Mouse (Mus musculus): Measurements from ENCODE around the gene Ncdn.

Ncdn gene

GRCm38 (mm10) chr4:126753268-126754230 lies at the start of gene Ncdn, which contains the start of gene AU040320:
Gene Ncdn, minus strand, starts transcription at chr4:126753438.
Gene AU040320, plus strand, starts transcription at chr4:126753544.
- in situ Hi-C loops (cut with MseI, MboI), result no loop called here

- in situ Hi-C loops (cut with MseI, MboI), result no loop called here
Observed at GRCm38 (mm10) chr4:126802174-126802573, 48.9 kb upstream of the Ncdn start.

GRCm38 (mm10) chr4:126792341-126793102 lies 39.3 kb upstream of the Ncdn start:
- in situ Hi-C loops (cut with MseI, MboI), result no loop called here

DNA sequence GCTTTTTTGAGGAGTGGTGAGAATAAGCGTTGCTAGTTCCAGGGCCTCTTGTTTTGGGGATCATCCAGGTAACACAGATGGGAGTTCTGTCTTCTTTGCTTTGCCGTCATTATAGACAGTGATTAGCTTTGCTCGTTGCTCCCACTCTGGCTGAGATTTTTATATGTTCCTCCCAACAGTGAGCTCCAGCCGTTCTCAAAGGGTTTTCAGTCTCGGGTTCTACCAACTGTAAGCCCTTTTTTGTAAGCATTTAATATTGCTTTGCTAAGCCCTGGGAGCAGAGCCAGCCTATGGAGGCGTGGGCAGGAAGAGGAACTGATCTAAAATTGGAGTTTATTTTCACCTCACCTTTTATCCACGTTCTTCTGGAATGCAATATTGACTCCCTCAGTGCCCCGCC lies 29.8 kb upstream of the Ncdn start:
- in situ Hi-C loops (cut with MseI, MboI), result no loop called here

GRCm38 (mm10) chr4:126782512-126782911 lies 29.3 kb upstream of the Ncdn start:
- in situ Hi-C loops (cut with MseI, MboI), result no loop called here

- in situ Hi-C loops (cut with MseI, MboI), result no loop called here
Observed at GRCm38 (mm10) chr4:126781871-126782270, 28.6 kb upstream of the Ncdn start.

- in situ Hi-C loops (cut with MseI, MboI), result no loop called here
Observed at GRCm38 (mm10) chr4:126779826-126780775, 26.9 kb upstream of the Ncdn start.

GRCm38 (mm10) chr4:126779148-126779581 lies 25.9 kb upstream of the Ncdn start:
- in situ Hi-C loops (cut with MseI, MboI), result no loop called here

- in situ Hi-C loops (cut with MseI, MboI), result no loop called here
Observed at GRCm38 (mm10) chr4:126775182-126775581, 21.9 kb upstream of the Ncdn start.

DNA sequence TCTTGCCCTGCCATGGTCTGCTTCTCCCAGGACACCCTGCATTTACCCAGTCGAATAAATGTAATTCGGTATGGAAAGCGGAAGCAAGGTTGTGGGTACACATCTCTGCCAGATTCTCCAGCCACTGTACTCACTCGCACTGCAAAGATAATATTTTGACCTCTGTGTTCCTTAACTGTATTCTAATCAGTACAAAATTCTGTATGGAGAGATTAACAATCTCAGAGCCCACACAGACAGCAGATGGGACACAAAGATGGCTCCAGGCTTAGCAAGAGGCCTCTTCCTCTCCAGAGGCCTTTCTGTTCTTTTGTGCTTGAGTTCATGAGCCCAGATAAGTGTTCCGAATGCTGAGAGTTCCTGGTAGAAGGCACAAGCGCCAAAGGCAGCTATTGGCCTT lies 20.6 kb upstream of the Ncdn start:
- in situ Hi-C loops (cut with MseI, MboI), result no loop called here

DNA sequence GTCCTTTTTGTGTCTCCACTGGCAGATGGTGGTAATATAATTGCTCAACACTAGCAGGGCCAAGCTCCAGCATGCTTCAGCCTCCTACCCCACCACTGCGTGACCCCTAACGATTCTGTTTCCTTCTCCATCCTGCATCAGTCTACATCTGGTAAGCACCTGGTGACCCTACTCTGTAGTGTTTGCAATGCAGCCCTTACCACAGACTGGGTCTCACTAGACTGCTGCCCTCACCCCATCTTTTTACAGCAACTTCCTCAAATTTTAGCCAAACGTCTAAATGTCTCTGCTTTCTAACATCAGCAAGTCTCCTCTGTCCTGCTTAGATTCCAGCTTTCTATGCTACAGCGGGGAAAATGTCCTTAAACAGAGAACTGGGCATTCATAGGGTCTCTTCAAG lies 17.6 kb upstream of the Ncdn start:
- in situ Hi-C loops (cut with MseI, MboI), result no loop called here

DNA sequence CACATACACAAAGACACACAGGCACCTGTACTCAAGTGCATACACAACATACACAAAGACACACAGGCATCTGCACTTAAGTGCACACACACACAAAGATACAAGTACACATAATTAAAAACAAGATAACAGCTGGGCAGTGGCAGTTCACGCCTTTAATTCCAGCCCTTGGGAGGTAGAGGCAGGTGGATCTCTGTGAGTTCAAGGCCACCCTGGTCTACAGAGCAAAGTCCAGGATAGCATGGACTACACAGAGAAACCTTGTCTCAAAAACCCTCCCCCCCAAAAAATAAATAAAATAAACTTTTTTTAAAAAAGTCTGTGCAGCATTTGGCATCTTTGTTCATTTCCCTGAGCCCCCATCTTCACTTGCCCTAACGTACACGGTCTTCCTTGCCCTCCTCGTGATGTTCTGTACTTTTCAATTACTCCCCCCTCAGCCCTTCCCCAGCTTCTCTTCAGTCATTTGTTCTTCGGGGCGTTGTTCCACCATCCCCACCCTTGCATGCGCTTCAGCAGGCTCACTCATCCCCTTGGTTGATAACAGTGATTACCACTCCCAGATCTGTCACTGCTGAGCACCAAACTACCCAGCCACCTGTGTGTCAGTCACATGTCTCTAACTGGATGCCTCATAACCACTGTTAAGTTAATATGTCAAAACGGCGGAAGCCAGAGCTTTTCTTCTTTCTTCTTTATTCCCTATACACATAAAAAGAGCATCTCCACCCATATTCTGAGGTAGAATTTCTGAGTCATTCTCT lies 16.7 kb upstream of the Ncdn start:
- in situ Hi-C loops (cut with MseI, MboI), result no loop called here

- in situ Hi-C loops (cut with MseI, MboI), result no loop called here
Observed at GRCm38 (mm10) chr4:126763483-126763882, 10.2 kb upstream of the Ncdn start.

GRCm38 (mm10) chr4:126762586-126763359 lies 9.5 kb upstream of the Ncdn start:
- in situ Hi-C loops (cut with MseI, MboI), result no loop called here

DNA sequence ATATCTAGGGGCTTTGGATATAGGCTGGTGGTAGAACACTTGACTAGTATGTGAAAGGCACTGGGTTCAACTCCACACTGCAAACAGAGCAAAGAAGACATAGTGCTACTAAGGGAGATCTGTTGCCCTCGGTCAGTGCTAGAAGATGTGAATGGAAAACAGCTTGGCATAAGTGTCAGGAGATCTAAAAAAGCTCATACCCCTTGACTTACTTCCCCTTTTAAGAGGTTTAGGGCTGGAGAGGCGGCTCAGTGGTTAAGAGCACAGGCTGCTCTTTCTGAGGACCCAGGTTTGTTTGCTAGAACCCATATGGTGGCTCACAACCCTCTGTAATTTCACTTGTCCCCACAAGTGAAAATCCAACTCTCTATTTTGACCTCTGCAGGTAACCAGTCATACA lies 6.2 kb upstream of the Ncdn start:
- in situ Hi-C loops (cut with MseI, MboI), result no loop called here

GRCm38 (mm10) chr4:126758299-126758698 lies 5.1 kb upstream of the Ncdn start:
- in situ Hi-C loops (cut with MseI, MboI), result no loop called here

DNA sequence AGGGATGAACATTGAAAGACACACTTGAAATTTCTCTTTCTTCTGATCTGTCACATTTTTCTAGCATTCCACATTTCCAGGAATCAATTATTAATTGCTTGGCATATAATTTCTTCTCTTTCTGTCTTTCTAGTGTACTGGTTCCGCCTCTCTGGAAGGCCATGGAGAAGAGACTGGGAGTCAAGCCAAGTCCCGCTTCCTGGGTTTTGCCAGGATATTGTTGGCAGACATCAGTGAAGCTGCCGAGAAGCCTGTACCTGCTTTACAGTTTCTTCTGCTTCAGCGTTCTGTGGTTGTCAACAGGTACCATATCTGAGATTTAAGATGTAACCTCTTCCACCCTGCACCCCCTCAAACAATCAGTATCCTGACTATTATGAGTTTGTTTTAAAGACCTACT lies 3.5 kb upstream of the Ncdn start:
- in situ Hi-C loops (cut with MseI, MboI), result no loop called here

GRCm38 (mm10) chr4:126754736-126755374 lies 1.6 kb upstream of the Ncdn start:
- in situ Hi-C loops (cut with MseI, MboI), result no loop called here

DNA sequence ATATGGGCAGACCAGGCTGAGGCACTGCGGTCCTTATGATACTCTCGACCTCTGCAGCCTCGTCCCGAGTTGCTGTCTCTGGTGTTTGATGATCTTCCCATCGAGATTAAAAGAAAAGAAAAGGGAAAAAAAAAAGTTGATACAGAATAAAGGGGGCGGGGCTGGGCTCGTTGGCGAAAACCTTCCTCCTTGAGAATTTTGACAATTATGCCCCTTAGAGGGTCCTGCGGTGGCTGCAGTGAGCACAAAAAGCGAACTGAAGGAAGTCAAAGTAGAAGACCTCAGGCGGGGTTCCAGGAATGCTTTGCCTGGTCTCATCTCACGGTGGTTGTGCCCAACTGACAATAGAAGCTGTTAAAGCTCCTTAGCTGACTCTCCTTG lies 983 bp upstream of the Ncdn start:
- in situ Hi-C loops (cut with MseI, MboI), result no loop called here

Data from mouse trophoblast stem cell (cell line).